Mouse (Mus musculus): ENCODE data around the gene Kcnq5.

DNA sequence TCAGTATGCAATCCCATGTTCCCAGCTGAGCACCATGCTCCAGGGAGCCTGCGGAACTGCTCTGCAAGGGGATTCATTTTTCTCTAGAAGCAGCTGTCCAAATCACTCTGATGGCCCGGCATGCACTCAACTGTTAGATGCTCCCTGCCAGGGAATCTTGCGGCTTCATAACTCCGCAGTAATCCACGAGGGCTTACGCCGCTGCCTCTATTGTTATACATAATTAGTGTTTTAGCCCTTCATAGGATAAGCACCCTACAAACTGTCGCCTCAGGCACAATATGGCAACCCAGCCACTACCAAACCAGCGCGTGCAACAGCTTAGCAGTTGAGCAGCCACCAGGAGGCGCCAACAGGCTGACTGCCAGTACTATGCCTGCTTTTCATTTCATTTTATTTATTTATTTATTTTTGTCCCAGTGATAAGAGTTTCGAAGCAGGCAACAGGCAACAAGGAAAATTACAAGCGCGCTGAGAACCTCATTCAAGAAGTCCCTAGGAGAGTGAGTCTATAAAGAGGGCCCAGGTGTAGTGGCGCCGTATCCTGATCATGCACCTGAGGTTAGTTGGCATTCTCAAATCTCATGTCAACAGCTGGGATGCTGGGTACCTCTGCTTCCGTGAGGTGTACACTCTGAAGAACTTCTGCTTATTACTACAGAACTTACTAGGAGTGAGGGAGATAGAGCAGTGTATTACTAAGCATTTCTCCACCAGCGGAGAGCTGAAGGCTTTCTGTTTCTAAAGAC is 500.6 kb downstream of the Kcnq5 start:
- TF ChIP-seq CTCF (IDR thresholded peaks at IDR 0.05; ENCODE audit: low read depth): peak; percentile 81
- no peak for TF ChIP-seq EP300 (optimal IDR thresholded peaks at IDR 0.05)

Measured in stomach, postnatal 0 days (tissue).